ENCODE assay signal across 36 mouse cellular contexts in the genomic region with DNA sequence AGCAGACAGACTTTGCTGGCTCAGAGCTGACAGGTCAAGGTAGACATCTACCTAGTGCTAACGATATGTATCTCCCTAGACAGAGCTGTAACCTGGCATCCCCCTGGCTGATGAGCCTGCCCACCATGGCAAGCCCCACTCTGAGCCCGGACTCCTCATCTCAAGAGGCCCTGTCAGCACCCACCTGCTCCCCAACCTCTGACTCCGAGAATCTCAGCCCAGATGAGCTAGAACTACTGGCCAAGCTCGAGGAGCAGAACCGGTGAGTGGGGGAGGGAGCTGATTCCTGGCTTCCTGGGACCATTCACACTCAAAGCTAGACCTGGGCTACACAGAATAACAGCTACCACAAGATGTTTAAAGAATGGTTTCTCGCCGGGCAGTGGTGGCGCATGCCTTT. TPM values are rescaled to one million over a fixed set of nuclear protein-coding genes. Genes with fewer than 3 reads are reported as not detected.
"Had no signal": no experiment of that assay in that cellular context is flagged by ENCODE, and none has a peak within 500 bp of the region (broad histone marks: within the 10 kb centered on the region; RNA-seq: fewer than 3 reads in every experiment).

No protein-coding gene starts in this region.

- H3K4me1 ChIP-seq: embryonic facial prominence, embryonic 10.5 days; embryonic facial prominence, embryonic 12.5 days; embryonic facial prominence, embryonic 13.5 days; embryonic facial prominence, embryonic 15.5 days; forebrain, embryonic 10.5 days; forebrain, embryonic 12.5 days; forebrain, embryonic 13.5 days; forebrain, embryonic 15.5 days had no signal

- H3K27ac ChIP-seq: embryonic facial prominence, embryonic 10.5 days; embryonic facial prominence, embryonic 12.5 days; embryonic facial prominence, embryonic 13.5 days; embryonic facial prominence, embryonic 15.5 days; forebrain, embryonic 10.5 days; forebrain, embryonic 12.5 days; forebrain, embryonic 13.5 days; forebrain, embryonic 15.5 days; gastrocnemius, adult 2 months; heart, adult 2 months had no signal

- DNase-seq: cerebellum, adult 2 months; cerebellum, adult 8-10 months; cerebellum, adult 9-10 months; cerebellum, adult 9-11 months; cerebellum, postnatal 10 days; cerebellum, postnatal 14 days; cerebellum, postnatal 25 days; cerebellum, postnatal 36 days; embryo, embryonic 11 days; forebrain, postnatal 0 days; gastrocnemius, adult 2 months; gastrocnemius, postnatal 10 days; gastrocnemius, postnatal 14 days; gastrocnemius, postnatal 25 days; gastrocnemius, postnatal 36 days; heart, adult 2 months had no signal

- ATAC-seq: forebrain, embryonic 13.5 days; forebrain, embryonic 14.5 days; forebrain, embryonic 15.5 days; forebrain, embryonic 16.5 days; forebrain, postnatal 0 days had no signal

- H3K9ac ChIP-seq: embryonic facial prominence, embryonic 12.5 days; embryonic facial prominence, embryonic 13.5 days; embryonic facial prominence, embryonic 15.5 days; forebrain, embryonic 12.5 days; forebrain, embryonic 13.5 days; forebrain, embryonic 15.5 days; forebrain, postnatal 0 days had no signal

- H3K4me3 ChIP-seq: embryonic facial prominence, embryonic 10.5 days; embryonic facial prominence, embryonic 12.5 days; embryonic facial prominence, embryonic 13.5 days; embryonic facial prominence, embryonic 15.5 days; erythroblast, embryonic 14.5 days; forebrain, embryonic 10.5 days; forebrain, embryonic 12.5 days; forebrain, embryonic 13.5 days; forebrain, embryonic 15.5 days; gastrocnemius, adult 2 months; heart, adult 2 months had no signal

- H3K4me2 ChIP-seq: embryonic facial prominence, embryonic 12.5 days; embryonic facial prominence, embryonic 13.5 days; embryonic facial prominence, embryonic 15.5 days; forebrain, embryonic 12.5 days; forebrain, embryonic 13.5 days; forebrain, embryonic 15.5 days had no signal

- H3K9me3 ChIP-seq: embryonic facial prominence, embryonic 10.5 days; embryonic facial prominence, embryonic 12.5 days; embryonic facial prominence, embryonic 13.5 days; embryonic facial prominence, embryonic 15.5 days; forebrain, embryonic 10.5 days; forebrain, embryonic 12.5 days; forebrain, embryonic 13.5 days; forebrain, embryonic 15.5 days had no signal

- H3K27me3 ChIP-seq: embryonic facial prominence, embryonic 12.5 days; embryonic facial prominence, embryonic 13.5 days; embryonic facial prominence, embryonic 15.5 days; forebrain, embryonic 12.5 days; forebrain, embryonic 13.5 days; forebrain, embryonic 15.5 days had no signal

RNA-seq across cellular contexts. Expression of a gene that starts 33.9 kb away (rescaled TPM):
- total RNA-seq: gastrocnemius, adult 18-20 months; gastrocnemius, adult 2 months; gastrocnemius, adult 8-10 months; gastrocnemius, postnatal 36 days; heart, adult 8-10 months had no signal
- polyA plus RNA-seq: erythroblast, embryonic 14.5 days had no signal

RNA-seq across cellular contexts. Expression of a gene that starts 43.2 kb away (rescaled TPM):
- total RNA-seq: common myeloid progenitor, adult 5-6 weeks; forebrain, postnatal 0 days; gastrocnemius, adult 18-20 months; gastrocnemius, adult 2 months; granulocyte monocyte progenitor cell, adult 5-6 weeks had no signal
- polyA plus RNA-seq: cerebellum, adult 2 months; cortical plate, adult 2 months; erythroblast, embryonic 14.5 days; forebrain, embryonic 14.5 days; forebrain, embryonic 15.5 days; forebrain, postnatal 0 days had no signal

RNA-seq across cellular contexts. Expression of a gene that starts 49.5 kb away (rescaled TPM):
- total RNA-seq: common myeloid progenitor, adult 5-6 weeks; granulocyte monocyte progenitor cell, adult 5-6 weeks had no signal
- polyA plus RNA-seq: embryonic facial prominence, embryonic 10.5 days; embryonic facial prominence, embryonic 11.5 days; embryonic facial prominence, embryonic 12.5 days; embryonic facial prominence, embryonic 13.5 days; embryonic facial prominence, embryonic 14.5 days; embryonic facial prominence, embryonic 15.5 days; erythroblast, embryonic 14.5 days; forebrain, embryonic 10.5 days; forebrain, embryonic 11.5 days; forebrain, embryonic 12.5 days; forebrain, embryonic 13.5 days; forebrain, embryonic 14.5 days; forebrain, embryonic 15.5 days; forebrain, embryonic 16.5 days; forebrain, postnatal 0 days had no signal
